Comparison of ENCODE assay signal across 17 mouse cellular contexts in the genomic region with DNA sequence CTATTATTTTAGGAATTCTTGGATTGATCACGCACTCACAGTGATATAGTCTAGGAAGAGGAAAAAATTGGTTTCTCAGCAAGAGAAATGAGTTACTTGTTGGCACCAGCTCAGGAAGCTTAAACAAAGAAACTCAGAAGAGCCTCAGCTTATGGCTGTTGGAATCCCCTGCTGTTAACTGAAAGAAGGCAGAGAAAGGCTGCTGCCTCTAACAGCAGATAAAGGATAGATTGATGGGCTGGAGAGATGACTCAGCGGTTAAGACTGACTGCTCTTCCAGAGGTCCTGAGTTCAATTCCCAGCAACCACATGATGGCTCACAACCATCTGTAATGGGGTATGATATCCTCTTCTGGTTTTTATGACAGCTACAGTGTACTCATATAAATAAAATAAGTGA. TPM values are rescaled to one million over a fixed set of nuclear protein-coding genes. Genes with fewer than 3 reads are reported as not detected.
"Had no signal": no experiment of that assay in that cellular context is flagged by ENCODE, and none has a peak within 500 bp of the region (broad histone marks: within the 10 kb centered on the region; RNA-seq: fewer than 3 reads in every experiment).

No protein-coding gene starts in this region.

- DNase-seq: lung, adult 2 months; lung, postnatal 14 days; lung, postnatal 36 days; right cerebral cortex, postnatal 14 days; thymus, adult 2 months; thymus, postnatal 25 days; thymus, postnatal 4 days had no signal

- H3K9ac ChIP-seq: lung, embryonic 15.5 days; midbrain, embryonic 13.5 days; midbrain, embryonic 15.5 days; neural tube, embryonic 12.5 days; stomach, embryonic 15.5 days had no signal

- H3K27me3 ChIP-seq: lung, embryonic 15.5 days; megakaryocyte, embryonic 14.5 days; midbrain, embryonic 13.5 days; midbrain, embryonic 15.5 days; neural tube, embryonic 12.5 days; stomach, embryonic 15.5 days had no signal

- H3K9me3 ChIP-seq: lung, embryonic 15.5 days; megakaryocyte, embryonic 14.5 days; midbrain, embryonic 13.5 days; midbrain, embryonic 15.5 days; neural tube, embryonic 12.5 days; stomach, embryonic 15.5 days had no signal

- H3K27ac ChIP-seq: lung, embryonic 15.5 days; macrophage; midbrain, embryonic 13.5 days; midbrain, embryonic 15.5 days; neural tube, embryonic 12.5 days; stomach, embryonic 15.5 days; stomach, postnatal 0 days had no signal

- H3K4me3 ChIP-seq: lung, embryonic 15.5 days; megakaryocyte, embryonic 14.5 days; midbrain, embryonic 13.5 days; midbrain, embryonic 15.5 days; neural tube, embryonic 12.5 days; stomach, embryonic 15.5 days had no signal

- H3K4me1 ChIP-seq: lung, embryonic 15.5 days; midbrain, embryonic 13.5 days; midbrain, embryonic 15.5 days; neural tube, embryonic 12.5 days; stomach, embryonic 15.5 days had no signal

RNA-seq across cellular contexts. Expression of gene Ubap1l, which starts 33.5 kb away (rescaled TPM):
- total RNA-seq: megakaryocyte progenitor cell, adult 5-6 weeks; monocyte, adult 5-6 weeks had no signal
- polyA plus RNA-seq: macrophage; stomach, postnatal 0 days had no signal
